Mouse (Mus musculus) frontal cortex, adult (tissue): ENCODE results near the gene Tmtc2.

Source experiments
- ATAC-seq: cut with Nextera tagmentation; 2 replicates; pipeline ENCODE4 v1.9.2; 2017; ENCODE audit warnings: mild to moderate bottlenecking, moderate library complexity, mixed read lengths; ENCODE audit not compliant: low TSS enrichment

Tmtc2 gene

GRCm38 (mm10) chr10:105168443-105169102 is 405.7 kb downstream of the Tmtc2 start:
- ATAC-seq: no peak

DNA sequence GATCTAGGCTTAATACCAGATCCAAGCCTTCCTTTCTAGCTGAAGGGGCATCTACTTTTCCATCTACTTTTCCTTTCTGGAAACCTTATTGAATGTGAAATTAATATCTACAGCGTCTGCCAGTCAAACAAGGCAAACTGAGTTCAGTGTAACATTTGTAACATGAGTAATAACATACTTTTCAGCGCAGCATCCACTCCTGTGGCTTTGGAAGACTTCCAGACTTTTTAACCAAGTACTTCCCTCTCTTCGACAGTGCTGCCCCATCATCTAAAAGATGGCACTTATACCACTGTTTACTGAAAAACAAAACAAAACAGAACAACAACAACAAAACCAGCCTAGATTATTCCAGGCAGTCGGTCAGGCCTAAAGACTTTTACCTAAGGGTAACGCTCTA is 409.0 kb downstream of the Tmtc2 start:
- ATAC-seq: no peak

DNA sequence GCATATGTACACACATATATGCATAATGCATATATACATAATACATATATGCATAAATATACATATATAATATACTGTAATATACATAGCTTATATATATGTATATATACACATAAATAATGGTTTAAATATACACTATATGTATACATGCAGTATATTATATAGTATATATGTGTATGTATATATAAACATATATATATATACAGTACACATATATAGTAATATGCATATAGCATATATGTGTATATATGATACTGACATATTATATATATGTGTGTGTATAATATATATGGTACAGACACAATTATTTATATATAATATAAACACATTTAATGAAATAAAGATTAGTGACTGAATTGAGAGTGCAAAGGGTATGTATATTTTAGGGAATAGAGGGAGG is 420.5 kb downstream of the Tmtc2 start:
- ATAC-seq: no peak

- no peak for ATAC-seq
Observed at GRCm38 (mm10) chr10:105144382-105144781, 429.9 kb downstream of the Tmtc2 start.

DNA sequence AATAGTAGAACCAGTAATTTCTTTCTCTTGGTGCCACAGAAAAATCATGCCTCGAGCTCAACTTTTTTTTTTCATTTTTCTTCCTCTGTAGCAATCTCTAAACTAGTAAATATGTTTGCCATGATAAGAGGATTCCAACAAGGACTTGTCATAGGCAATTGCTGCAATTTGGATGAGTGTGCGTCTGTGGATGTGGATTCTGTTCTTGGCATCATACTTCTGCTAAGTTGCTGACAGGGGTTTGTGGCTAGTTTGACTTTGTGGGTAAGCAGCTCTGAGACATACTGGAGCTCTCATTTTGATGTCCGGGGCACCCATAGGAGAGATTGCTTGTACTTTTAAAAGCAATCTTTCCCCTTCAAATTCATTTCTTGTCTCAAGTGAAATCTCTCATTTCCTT is 432.1 kb downstream of the Tmtc2 start:
- ATAC-seq: no peak
